Mouse (Mus musculus): ENCODE data around the gene Ssr2. TPM values are rescaled to one million over a fixed set of nuclear protein-coding genes. Genes with fewer than 3 reads are reported as not detected.

The Ssr2 gene
- total RNA-seq (2021) (100 to 1,000 TPM; 178 to 218 TPM), polyA plus RNA-seq (2012; rRNA removed) (110 and 151 TPM in 2 replicates)
- long read RNA-seq, transcript Ssr2-207 (6 exons, 1,059 nt) = major isoform, 92 of 103 reads
- long read RNA-seq, transcript Ssr2-201 (5 exons, 1,189 nt) = minor isoform, 10 of 103 reads
- long read RNA-seq, partial matches to known transcripts = 0 of 103 reads
- long read RNA-seq, other reads (novel, unspliced or antisense) = 1 of 103 reads

GRCm38 (mm10) chr3:88575540-88575939, at the start of gene Ssr2:
Gene Ssr2 (plus strand): TSS chr3:88575876.
- no peak for DNase-seq

- peak; percentile 88 for DNase-seq
Observed at GRCm38 (mm10) chr3:88526157-88527131, 49.2 kb upstream of the Ssr2 start.

GRCm38 (mm10) chr3:88527565-88527964, 48.1 kb upstream of the Ssr2 start:
- no peak for DNase-seq

- no peak for DNase-seq
Observed at GRCm38 (mm10) chr3:88528646-88529045, 47.0 kb upstream of the Ssr2 start.

- DNase-seq = no peak
Observed at GRCm38 (mm10) chr3:88529204-88530000, 46.3 kb upstream of the Ssr2 start.

- no peak for DNase-seq
Observed at GRCm38 (mm10) chr3:88530082-88530864, 45.4 kb upstream of the Ssr2 start.

- DNase-seq = peak; percentile 94
Observed at GRCm38 (mm10) chr3:88531348-88532298, 44.1 kb upstream of the Ssr2 start.

- no peak for DNase-seq
Observed at GRCm38 (mm10) chr3:88532299-88532674, 43.4 kb upstream of the Ssr2 start, which contains the start of gene Mex3a. Gene Mex3a (plus strand): TSS chr3:88532395.

GRCm38 (mm10) chr3:88532689-88533511, 42.8 kb upstream of the Ssr2 start:
- DNase-seq = peak; percentile 33

GRCm38 (mm10) chr3:88533706-88534105, 42.0 kb upstream of the Ssr2 start:
- DNase-seq = no peak

- no peak for DNase-seq
Observed at GRCm38 (mm10) chr3:88535005-88535404, 40.7 kb upstream of the Ssr2 start.

GRCm38 (mm10) chr3:88535527-88535926, 40.1 kb upstream of the Ssr2 start:
- no peak for DNase-seq

- DNase-seq = peak; percentile 88
Observed at GRCm38 (mm10) chr3:88536103-88536930, 39.4 kb upstream of the Ssr2 start.

GRCm38 (mm10) chr3:88537146-88537545, 38.5 kb upstream of the Ssr2 start:
- DNase-seq = no peak

- DNase-seq = no peak
Observed at GRCm38 (mm10) chr3:88538271-88539145, 37.2 kb upstream of the Ssr2 start.

GRCm38 (mm10) chr3:88539397-88539796, 36.3 kb upstream of the Ssr2 start:
- DNase-seq = no peak

GRCm38 (mm10) chr3:88540085-88540484, 35.6 kb upstream of the Ssr2 start:
- no peak for DNase-seq

Data from adrenal gland, adult 2 months (tissue).